Mouse (Mus musculus) heart, adult 11 months (tissue): ENCODE data around the gene Reep1.

Experiments used
- DNase-seq: peaks from one replicate; pipeline ENCODE4 v3.0.0; 2022

Reep1 gene

DNA sequence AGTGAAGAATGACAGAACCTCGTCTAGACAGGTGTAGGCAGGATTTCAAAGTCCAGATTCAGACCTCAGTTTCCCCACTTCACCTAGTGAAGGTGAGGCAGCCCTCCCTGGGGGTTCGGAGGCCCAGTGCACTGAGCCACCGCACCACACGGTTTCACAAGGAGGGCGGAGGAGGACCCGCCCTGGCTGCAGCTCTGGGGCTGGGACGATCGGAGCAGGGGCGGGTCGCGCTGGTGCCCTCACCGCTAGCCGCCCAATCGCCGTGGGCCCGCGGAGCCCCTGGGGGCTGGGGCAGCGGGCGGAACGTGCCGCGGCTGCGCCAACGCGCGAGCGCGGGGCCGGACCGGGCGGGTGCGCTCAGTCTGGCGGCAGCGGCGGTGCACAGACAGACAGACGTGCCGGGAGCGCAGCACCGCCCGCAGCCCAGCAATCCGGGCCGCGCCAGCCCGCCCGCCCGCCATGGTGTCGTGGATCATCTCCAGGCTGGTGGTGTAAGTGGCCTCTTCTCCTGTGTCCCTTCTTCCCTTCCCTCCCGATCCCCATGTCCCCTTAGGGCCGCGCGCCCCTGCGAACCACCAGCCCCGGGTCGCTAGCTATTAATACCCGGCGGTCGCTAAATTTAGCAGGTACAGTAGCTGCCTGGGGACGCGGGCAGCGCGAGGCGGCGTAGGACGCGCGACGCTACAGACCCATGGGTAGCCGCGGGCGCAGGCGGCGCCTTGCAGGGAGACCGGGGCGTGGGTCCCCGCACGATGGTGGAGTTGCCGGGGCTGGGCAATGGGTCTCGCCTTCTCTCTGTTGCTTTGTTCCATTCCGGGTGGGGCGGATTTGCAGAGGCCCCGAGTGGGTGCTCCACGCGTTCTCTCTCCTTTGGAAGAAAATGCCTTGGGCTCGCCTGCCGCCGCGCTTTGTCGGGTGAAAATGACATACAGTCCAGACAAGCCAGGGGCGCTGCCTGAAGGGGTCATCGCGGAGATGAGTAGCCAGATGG lies at the start of gene Reep1:
Reep1 (plus strand) TSS at position 51 of the 991 bp plus-strand sequence.
- DNase-seq = peak; percentile 96

DNA sequence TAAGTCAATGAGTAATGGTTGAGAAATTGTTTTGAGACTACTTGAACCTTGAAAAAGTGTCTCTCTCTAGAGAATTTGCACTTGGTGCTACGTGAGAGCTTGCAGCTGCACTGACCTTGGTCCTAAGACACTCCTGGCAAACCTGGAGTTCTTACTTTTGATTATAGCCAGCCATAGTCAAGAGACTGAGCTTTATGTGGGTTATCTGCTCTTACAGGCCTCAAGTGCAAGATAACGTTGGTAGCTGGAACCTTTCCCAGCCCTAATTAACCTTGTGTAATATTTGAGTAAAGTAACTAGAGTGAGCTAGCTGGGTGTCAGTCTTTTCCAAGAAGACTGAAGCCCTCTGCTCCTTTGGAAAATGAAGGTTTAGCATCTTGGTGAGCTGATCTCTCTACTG lies 49.1 kb upstream of the Reep1 start:
- DNase-seq = no peak

DNA sequence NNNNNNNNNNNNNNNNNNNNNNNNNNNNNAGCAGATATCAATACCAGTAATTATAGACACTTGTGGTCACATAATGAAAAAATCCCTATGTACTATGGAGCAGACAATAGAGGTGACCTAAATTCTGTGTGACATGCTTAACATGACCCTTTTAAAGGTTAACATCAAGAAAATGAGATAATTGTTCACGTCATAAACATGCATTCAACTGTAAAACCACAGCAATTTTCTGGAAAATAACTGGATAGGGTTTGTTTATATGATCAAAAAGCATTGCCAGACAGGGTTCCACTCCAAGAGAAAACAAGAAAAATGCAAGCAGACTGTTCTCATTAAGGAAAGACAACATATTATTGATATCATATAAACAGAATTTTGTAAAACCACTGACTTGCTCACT lies 42.9 kb upstream of the Reep1 start:
- peak; percentile 33 for DNase-seq

DNA sequence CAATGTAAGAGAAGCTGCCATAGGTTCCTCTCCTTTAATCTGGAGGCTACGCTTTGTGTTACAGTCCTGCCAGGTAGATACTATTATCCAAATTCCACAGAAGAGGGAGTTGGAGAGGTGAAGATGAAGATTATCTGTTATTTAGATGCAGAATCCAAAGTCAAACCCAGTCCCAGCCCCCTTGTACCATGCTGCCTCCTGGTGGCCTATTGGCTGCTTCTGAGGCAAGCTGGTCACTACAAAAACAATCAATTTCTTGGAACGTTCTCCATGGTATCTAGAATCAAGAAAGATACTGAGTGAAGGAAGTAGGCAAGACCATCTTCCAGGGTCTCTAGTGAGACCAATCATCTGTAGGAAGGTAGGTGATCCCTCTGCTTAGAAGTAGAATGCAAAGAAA lies 34.2 kb upstream of the Reep1 start:
- no peak for DNase-seq

DNA sequence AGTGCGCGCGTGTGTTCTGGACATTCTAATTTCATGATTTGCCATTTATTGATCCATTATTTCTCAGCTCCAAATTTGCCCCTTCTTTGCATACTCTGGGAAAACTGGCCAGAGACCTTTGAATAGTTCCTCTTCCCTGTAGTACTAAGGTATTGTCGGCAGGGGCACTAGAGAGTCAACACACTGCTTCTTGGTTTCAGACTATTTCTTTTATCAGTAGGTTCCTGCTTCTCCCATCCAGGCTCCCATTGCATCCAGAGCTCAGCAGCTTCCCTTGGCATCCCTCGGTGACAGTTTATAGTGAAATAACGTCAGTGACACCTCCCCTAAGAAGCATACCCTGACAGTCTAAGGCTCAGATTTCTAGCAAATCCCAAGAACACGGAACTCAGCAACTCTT lies 28.5 kb upstream of the Reep1 start:
- no peak for DNase-seq

DNA sequence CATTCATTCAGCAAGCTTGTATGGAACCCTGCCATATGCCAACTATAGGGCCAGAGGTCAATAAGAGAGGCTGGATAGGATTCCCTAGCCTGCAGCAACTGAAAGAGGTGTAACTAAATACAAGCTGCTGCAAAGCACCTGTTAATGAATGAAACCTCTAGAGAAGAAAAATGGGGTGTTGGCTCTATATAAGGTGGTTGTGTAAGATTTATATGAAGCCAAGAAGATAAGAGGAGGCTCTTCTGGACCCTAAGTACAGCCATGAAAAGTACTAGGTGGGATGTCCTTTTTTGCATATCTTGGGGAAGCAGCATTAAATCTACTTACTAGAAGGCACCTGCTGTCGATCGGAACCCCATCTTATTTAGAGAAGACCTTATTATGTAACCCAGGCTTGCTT lies 12.2 kb upstream of the Reep1 start:
- DNase-seq = peak; percentile 36

DNA sequence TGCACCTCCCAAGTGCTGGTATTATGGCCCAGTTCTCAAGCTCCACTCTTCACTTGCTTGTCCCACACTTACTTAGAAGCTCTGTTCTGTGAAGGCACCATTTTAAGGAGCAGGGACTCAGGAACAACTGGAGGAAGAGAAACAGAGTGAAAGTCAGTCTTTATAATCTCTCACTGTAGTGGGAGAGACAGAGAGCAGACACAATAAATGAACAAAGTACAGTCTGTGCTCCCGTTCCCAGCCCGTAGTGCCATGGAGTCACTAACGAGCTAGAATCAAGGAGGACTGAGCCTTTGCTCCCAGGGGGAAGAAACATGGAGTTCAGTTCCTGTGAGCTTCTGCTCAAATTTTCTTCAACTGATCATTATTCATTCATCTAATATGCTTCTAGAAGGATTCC lies 11.8 kb upstream of the Reep1 start:
- peak; percentile 7 for DNase-seq

DNA sequence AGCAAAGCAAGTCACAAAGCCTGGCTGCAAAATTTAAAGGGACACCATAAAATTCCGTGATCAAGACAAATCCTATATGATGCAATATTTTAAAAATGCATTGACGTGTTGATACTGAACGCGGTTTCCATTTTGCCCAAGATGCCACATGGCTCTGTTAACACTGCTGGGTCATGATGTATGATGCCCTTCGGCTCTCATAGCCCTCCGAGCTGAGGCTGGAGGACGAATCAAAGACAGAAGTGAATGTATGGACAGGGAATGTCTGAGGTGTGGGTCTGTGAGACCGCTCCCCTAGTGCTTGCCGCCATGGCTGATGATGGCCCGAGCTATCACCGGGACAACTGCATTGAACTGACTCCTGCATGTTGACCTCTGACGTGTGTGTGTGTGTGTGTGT lies 490 bp upstream of the Reep1 start:
- peak; percentile 68 for DNase-seq

DNA sequence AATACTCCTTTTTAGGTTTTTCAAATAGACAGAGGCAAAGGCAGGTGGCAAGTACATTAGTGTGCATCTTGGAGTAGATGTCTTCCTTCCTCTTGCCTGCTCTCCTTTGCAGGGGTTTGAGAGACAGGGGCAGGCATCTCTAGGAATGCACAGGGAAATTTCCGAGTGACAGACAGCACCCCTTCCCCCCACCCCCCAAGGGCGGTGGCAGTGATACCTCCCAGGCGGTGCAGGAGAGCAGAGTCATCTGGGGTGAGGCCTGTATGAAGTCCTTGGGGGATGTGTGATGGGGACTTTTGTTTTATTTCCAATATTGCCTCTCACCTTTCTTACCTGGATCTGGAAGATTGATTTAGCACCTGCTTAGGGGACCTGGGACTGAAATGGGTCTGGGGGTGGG lies 1.2 kb downstream of the Reep1 start:
- DNase-seq = peak; percentile 83

DNA sequence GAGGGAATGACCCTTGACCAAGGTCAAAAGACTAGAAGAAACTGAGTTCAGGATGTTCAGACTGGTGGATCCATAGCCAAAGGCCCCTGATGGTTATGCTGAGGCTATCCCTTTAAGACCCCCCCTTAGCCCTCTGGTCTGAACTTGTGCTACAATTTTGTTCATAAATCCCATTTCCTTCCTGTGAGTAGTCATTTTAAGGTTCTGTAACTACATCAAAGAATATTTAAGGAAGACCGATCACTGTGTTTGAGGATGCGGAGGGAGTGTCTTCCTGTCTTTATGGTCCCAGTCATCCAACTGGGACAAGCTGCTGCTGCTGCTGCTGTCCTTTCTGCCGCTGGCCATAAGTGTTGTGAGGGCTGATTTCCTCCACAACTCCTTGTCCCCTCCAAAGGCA lies 3.0 kb downstream of the Reep1 start:
- DNase-seq = no peak

DNA sequence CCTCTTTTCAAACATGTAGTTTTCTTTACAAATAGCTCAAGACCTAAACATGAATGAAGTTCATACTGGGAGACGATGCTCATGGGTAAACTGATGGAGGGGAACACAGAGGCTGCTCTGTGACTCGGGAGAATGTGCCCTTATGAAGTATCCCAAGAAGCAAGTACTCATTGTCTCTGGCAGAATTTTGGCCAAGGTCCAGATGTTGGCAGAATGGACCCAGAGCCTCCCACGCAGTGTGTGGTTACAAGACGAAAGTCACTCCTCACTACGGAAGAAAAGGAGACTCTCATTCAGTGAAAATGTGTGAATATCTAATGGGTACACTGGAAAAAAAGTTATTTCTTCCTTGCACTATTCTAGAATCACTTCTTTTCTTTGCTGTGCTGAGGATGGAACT lies 3.8 kb downstream of the Reep1 start:
- peak; percentile 71 for DNase-seq

DNA sequence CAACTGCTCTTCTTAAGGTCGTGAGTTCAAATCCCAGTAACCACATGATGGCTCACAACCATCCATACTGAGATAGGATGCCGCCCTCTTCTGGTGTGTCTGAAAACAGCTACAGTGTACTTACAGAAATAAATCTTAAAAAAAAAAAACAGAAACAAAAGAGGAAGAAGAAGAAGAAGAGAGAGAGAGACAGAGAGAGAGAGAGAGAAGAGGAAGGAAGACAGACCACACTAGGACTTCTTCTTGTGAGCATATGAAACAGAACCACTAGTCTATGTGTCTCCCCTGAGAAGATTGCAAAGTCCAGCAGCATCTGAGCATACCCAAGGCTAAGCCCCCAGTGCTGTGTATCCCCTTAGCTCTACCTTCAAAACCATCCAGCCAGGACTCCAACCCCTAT lies 6.2 kb downstream of the Reep1 start:
- DNase-seq = no peak

DNA sequence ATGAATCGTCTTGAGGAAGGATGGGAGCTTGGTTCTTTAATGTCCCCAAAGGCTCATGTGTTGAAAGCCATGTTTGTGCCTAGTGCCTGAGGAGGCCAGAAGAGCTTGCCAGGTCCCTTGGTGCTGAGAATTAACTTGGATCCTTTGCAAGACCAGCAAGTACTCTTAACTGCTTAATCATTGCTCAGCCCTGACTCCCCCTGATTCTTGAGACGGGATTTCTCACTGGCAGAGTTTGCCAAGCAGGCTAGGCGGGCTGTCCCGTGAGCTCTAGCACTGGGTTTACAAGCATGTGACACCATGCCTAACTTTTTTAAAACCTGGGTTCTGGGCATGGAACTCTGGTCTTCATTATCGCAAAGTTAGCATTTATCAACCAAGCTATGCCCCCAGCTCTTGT lies 7.6 kb downstream of the Reep1 start:
- peak; percentile 77 for DNase-seq

DNA sequence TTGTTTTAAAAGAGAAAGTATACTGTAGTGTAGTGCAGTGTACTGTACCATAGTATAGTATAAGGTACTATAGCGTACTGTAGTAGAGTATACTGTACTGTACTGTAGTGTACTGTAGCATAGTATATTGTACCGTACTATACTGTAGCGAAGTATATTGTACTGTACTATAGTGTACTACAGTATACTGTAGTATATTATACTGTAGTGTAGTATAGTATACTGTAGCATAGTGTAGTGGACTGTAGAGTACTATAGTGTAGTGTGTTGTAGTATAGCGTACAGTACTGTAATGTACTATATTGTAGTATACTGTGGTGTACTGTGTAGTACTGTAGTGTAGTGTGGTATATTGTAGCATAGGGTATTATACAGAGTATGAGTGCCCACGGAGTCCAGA lies 9.1 kb downstream of the Reep1 start:
- DNase-seq = no peak

DNA sequence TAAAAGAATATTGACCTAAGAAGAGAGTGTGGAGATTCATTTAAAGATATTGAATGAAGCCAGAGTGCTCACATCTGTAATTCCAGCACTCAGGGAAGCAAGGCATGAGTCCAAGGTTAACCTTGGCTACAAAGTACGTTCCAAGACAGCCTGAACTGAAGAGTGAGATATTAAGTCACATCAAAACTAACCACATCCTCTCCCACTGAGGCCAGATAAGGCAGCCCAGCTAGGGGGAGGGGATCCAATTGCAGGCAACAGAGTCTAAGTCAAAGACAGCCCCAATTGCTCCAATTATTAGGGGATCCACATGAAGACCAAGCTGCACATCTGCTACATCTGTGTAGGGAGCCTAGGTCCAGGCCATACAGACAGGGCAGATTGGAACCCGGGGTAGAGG lies 11.0 kb downstream of the Reep1 start:
- DNase-seq = no peak

DNA sequence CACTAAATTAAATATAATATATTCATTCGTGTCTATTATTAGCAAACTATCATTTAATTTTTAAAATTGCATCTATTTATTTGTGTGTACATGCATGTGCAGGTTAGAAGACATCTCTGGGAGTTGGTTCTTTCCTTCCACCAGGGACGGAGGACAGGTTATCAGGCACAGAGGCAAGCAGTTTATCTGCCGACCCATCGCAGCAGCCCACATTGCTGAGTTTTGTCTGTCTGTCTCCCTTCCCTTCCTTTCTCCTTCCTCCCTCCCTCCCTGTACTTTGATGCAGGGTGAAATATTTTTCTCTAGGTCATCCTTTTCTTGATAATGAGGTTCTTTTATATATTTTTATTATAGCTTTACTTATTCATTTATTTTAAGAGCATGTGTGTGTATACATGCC lies 11.9 kb downstream of the Reep1 start:
- peak; percentile 28 for DNase-seq

DNA sequence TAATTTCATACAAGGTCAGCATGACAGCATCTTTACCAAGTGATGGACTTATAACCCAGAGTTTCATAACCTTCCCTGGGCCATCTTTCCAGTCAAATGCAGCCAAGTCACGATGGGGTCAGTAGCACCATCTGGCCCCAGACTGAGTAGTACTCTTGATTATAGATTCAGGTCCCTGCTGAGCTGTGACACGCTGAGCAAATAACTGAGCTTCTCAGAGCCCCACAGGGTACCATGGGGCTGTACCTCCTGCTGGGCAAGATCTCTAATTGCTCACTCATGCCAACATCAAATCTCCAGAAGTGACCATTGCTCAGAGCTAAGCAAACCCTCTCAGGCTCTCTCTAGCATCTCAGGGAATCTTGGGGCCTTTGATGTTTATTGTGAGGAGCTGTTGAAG lies 15.6 kb downstream of the Reep1 start:
- peak; percentile 49 for DNase-seq

DNA sequence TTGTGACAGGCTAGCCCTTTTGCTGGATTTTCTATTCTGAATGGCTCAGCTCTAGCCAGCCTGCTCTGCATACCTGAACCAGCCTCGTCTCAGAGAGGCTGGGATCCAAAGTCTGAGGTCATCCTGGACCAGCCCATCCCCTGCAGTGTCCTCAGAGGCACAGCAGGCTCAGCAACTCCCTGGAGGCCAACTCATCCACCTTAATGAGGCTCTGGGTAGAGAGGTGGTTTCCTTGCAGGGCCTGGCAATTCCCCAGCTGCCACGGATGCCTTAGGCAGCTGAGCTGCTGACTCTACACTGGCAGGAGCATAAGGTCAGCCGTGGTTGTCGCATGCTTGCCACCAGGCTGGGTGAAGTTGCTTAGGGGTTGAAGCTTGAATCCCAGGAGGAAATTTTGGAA lies 16.2 kb downstream of the Reep1 start:
- peak; percentile 85 for DNase-seq

DNA sequence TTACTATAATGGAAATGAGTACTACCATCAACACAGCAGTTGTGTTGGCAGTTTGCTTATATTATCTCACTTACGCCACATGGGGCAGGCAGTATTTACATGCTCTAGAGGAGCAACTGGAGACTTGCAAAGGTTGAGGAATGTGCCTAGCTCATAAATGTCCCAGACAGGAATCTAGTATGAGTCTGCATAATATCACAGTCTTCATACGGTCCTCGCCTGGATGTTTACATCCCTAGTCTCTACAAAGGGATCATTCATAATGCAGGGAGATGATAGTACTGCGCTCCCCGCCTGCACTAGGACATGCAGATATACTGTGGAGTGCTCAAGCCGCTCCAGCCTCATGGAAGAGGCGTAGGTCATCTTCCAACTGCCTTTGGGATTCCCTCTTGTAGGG lies 19.3 kb downstream of the Reep1 start:
- DNase-seq = no peak

DNA sequence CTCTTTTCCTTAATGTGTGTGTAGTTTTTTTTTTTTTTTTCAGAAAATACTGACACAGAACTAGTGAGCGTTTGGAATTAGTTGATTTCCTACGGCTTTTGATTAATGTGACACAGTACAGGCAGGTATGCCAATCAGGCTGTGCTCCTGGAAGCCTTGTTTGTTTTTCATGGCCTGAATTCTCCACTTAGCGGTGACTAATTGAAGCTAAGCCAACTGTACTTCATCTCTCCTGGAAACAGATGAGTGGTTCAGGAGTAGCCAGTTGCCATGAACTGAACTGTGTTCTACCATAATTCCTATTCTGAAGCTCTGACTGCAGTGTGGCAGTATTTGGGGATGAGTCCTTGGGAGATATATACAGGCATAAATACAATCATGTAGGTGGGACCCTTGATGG lies 20.9 kb downstream of the Reep1 start:
- DNase-seq = peak; percentile 78

DNA sequence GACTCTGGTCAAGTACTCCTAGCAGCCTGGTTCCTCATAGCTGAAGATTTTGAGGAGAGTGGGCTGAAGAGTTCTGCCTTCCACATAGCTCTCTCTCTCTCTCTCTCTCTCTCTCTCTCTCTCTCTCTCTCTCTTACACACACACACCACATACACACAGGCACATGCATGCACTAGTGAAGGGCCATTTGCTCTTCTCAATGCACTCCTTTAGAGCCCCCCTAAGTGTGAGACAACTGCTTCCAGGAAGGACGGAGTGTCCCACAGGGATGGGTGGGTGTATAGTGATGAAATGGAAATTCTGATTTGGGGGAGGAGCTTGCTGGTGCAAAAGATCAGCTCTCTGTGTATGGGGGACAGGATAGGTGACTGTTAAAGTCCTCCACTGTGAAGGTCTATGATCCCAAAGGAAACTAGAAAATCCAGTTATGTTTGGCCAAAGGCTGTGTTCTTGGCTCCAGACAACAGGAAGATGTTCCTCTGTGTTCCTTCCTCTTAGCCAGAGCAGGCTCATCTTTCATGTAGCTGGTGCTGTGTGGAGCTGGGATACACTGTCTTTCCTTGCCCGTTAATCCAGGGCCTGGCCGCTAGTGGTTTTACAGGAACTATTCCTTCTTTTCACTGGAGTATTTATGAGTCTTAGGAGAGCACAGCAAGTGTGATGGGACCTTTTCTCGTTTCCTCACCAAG lies 27.7 kb downstream of the Reep1 start:
- DNase-seq = no peak

DNA sequence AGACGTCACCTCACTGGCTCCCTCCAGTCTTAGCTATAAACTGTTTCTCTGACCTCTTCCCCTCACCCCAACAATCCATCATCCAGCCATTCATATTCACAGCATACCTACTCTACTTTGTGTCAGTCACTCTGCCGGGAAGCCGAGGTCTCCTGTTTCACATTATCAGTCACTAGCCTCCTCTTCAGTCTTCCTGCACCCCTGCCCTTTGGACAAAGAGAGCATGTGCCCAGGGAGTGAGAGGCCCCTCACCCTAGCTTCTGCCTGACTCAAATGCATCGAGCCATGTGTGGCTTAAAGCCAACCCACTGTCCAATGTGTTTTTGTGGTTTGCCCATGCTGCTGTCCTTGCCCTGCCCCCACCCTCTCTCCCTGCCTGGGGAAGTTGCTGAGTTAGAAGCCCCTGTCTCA lies 28.2 kb downstream of the Reep1 start:
- no peak for DNase-seq

DNA sequence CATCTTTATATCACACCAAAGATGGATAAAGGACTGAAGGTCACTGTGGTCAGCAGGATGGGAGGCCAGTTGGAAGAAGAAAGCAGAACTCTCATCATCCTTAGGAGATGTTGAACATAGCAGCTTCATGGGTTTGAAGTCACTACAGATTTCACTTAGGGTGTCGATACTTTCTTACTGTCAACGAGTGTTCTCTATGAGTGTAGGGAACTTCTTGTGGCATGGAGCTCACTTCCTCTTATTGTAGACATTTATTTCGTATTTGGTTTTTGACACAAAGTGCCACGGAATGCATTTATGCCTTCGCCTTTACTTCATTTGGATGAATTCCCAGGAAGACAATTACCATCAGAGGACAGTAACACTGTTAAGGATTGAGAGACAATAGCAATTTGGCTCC lies 28.7 kb downstream of the Reep1 start:
- no peak for DNase-seq

DNA sequence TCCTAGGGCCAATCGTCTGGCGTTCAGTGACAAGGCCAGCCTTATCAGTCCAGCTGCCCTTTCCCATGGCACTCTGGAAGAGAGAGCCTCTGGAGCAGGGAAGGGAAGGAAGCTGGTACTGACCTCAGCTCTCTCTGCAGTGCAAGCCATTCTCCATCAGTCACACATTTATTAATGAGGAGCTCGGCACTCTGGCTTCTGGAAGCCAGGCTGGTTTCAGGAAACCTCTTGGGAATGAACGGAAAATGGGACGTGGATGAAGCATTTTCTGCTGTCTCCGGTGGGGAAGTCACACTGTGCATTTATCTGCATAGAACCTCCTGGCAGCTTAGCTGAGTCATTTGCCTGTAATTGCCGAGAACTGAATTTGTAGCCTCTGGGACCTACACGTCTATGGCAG lies 29.8 kb downstream of the Reep1 start:
- no peak for DNase-seq
